Mouse (Mus musculus): ENCODE measurements around the gene Usp44. TPM values are rescaled to one million over a fixed set of nuclear protein-coding genes. Genes with fewer than 3 reads are reported as not detected.

Usp44 gene
- polyA plus RNA-seq, 1 experiment from 2014 or later, result 0.12 TPM

DNA sequence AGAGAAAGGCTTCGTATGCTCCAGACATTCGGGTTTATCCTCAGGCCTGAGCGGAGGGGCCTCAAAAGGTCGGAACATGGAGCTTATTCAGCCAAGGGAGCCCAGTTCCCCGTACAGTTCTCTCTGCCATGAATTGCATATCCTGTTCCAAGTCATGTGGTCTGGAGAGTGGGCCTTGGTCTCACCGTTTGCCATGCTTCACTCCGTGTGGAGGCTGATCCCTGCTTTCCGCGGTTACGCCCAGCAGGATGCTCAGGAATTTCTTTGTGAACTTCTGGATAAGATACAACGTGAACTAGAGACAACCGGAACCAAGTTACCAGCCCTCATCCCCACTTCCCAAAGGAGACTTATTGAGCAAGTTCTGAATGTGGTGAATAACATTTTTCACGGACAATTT lies 15.4 kb downstream of the Usp44 start:
- TF ChIP-seq EP300 (IDR thresholded peaks at IDR 0.05) (no peak), CTCF (IDR thresholded peaks at IDR 0.05) (no peak)
- Histone ChIP-seq H3K4me1 (ENCODE audit: insufficient read depth, low read depth, low read length) (no peaks in the 10 kb centered on the region), H3K27ac (ENCODE audit: low read length) (no peak overlapping the region), H3K9ac (replicated peaks; ENCODE audit: low read depth) (no peak overlapping the region), H3K9me3 (ENCODE audit: low read length) (no peaks in the 10 kb centered on the region), H3K27me3 (replicated peaks; ENCODE audit: insufficient read depth, low read length) (no peaks in the 10 kb centered on the region), H3K36me3 (ENCODE audit: insufficient read depth, low read length) (no peaks in the 10 kb centered on the region), H3K4me3 (ENCODE audit: low read depth, low read length) (no peak overlapping the region), H3K4me2 (replicated peaks; ENCODE audit: low read depth, low read length) (no peak overlapping the region)
- no peak for DNase-seq (ENCODE audit: low spot score)
- ATAC-seq, result no peak
- 95% methylated on average over 13 of the region's 13 CpGs for WGBS

DNA sequence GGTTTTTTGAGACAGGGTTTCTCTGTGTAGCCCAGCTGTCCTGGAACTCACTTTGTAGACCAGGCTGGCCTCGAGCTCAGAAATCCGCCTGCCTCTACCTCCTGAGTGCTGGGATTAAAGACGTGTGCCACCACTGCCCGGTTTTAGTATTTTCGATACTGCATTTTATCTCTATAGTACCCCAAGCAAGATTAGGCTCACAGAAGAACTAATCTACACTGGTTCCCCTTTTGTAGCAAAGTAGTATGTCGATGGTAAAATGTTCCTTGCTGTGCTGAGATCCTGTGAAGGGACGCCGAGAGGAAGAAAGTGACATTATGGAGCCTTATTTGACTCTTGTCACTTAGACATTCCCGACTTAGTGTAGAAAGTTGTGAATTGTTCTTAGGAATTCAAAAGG lies 23.8 kb downstream of the Usp44 start:
- Histone ChIP-seq H3K9ac (replicated peaks; ENCODE audit: low read depth) (no peak overlapping the region), H3K4me2 (replicated peaks; ENCODE audit: low read depth, low read length) (no peak overlapping the region), H3K36me3 (ENCODE audit: insufficient read depth, low read length) (peaks cover 5% of the 10 kb centered on the region; the same call in 1 of the 2 replicates), H3K27me3 (replicated peaks; ENCODE audit: insufficient read depth, low read length) (no peaks in the 10 kb centered on the region), H3K9me3 (ENCODE audit: low read length) (no peaks in the 10 kb centered on the region), H3K27ac (ENCODE audit: low read length) (no peak overlapping the region), H3K4me1 (ENCODE audit: insufficient read depth, low read depth, low read length) (no peaks in the 10 kb centered on the region), H3K4me3 (ENCODE audit: low read depth, low read length) (no peak overlapping the region)
- ATAC-seq (no peak), DNase-seq (ENCODE audit: low spot score) (no peak)
- 85% methylated on average over 9 of the region's 9 CpGs for WGBS
- TF ChIP-seq CTCF (IDR thresholded peaks at IDR 0.05) (no peak), EP300 (IDR thresholded peaks at IDR 0.05) (no peak)

DNA sequence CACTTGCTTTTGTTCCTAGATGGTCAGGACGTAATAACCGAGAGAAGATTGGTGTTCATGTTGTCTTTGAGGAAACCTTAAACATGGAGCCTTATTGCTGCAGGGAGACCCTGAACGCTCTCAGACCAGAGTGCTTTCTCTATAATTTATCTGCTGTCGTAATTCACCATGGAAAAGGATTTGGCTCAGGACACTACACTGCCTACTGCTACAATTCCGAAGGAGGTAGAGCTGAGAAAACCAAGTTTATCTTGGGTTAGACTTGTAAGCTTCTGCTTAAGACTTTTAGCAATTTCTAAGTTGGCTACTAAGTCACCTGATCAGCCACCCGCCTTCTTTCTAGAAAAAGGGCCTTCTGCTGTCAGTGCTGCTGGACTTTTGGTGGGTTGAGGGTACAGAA lies 24.7 kb downstream of the Usp44 start:
- Histone ChIP-seq H3K4me1 (ENCODE audit: insufficient read depth, low read depth, low read length) (no peaks in the 10 kb centered on the region), H3K9me3 (ENCODE audit: low read length) (no peaks in the 10 kb centered on the region), H3K4me3 (ENCODE audit: low read depth, low read length) (no peak overlapping the region), H3K9ac (replicated peaks; ENCODE audit: low read depth) (no peak overlapping the region), H3K27ac (ENCODE audit: low read length) (no peak overlapping the region), H3K4me2 (replicated peaks; ENCODE audit: low read depth, low read length) (no peak overlapping the region), H3K36me3 (ENCODE audit: insufficient read depth, low read length) (peaks cover 8% of the 10 kb centered on the region; the same call in 1 of the 2 replicates), H3K27me3 (replicated peaks; ENCODE audit: insufficient read depth, low read length) (no peaks in the 10 kb centered on the region)
- ATAC-seq, result no peak
- WGBS, result 91% methylated on average over 6 of the region's 6 CpGs
- no peak for TF ChIP-seq CTCF (IDR thresholded peaks at IDR 0.05)
- no peak for TF ChIP-seq EP300 (IDR thresholded peaks at IDR 0.05)
- DNase-seq (ENCODE audit: low spot score), result no peak

DNA sequence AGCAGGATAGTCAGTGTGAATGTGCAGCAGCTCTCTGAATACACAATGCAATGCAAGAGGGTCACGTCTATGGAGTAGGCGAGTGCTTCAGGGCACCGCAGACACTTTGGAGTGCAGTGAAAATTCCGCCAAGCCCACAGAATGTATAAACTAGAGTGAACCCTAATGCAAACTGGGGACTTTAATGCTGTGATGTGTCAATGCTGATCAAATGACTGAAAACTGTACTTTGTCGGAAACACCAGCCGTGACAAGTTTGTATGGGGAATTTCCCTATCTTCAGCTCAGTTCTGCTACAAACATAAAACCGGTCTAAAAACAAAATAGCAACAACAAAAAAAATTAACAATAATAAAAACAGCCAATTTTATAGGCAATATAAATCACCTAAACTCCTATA lies 37.0 kb downstream of the Usp44 start:
- Histone ChIP-seq H3K27me3 (replicated peaks; ENCODE audit: insufficient read depth, low read length) (no peaks in the 10 kb centered on the region), H3K9ac (replicated peaks; ENCODE audit: low read depth) (no peak overlapping the region), H3K4me2 (replicated peaks; ENCODE audit: low read depth, low read length) (no peak overlapping the region), H3K36me3 (ENCODE audit: insufficient read depth, low read length) (peaks cover 42% of the 10 kb centered on the region), H3K9me3 (ENCODE audit: low read length) (no peaks in the 10 kb centered on the region), H3K27ac (ENCODE audit: low read length) (no peak overlapping the region), H3K4me3 (ENCODE audit: low read depth, low read length) (no peak overlapping the region), H3K4me1 (ENCODE audit: insufficient read depth, low read depth, low read length) (no peaks in the 10 kb centered on the region)
- WGBS, result 88% methylated on average over 7 of the region's 7 CpGs
- ATAC-seq (no peak), DNase-seq (ENCODE audit: low spot score) (no peak)
- no peak for TF ChIP-seq CTCF (IDR thresholded peaks at IDR 0.05)
- no peak for TF ChIP-seq EP300 (IDR thresholded peaks at IDR 0.05)

DNA sequence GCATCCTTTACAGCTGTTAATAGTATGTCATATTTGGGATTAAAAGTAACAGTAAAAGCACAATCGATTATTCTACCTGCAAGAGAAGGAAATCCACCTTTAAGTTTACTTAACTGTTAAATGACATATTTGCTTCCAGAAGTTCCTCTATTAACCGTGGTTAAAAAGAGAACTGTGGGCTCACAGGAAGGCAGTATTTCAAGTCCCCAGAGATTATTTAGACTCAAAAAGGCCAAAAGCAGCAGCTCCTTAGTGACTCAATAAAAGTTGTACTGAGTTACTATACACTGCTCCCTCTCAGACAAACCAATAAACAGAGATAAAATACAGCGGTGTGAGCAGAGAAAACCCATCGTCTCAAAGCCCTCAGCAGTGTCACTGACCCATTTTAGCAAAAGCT lies 37.5 kb downstream of the Usp44 start:
- Histone ChIP-seq H3K9ac (replicated peaks; ENCODE audit: low read depth) (no peak overlapping the region), H3K4me2 (replicated peaks; ENCODE audit: low read depth, low read length) (no peak overlapping the region), H3K9me3 (ENCODE audit: low read length) (no peaks in the 10 kb centered on the region), H3K4me1 (ENCODE audit: insufficient read depth, low read depth, low read length) (no peaks in the 10 kb centered on the region), H3K4me3 (ENCODE audit: low read depth, low read length) (no peak overlapping the region), H3K27ac (ENCODE audit: low read length) (no peak overlapping the region), H3K27me3 (replicated peaks; ENCODE audit: insufficient read depth, low read length) (no peaks in the 10 kb centered on the region), H3K36me3 (ENCODE audit: insufficient read depth, low read length) (peaks cover 41% of the 10 kb centered on the region)
- DNase-seq (ENCODE audit: low spot score), result no peak
- 85% methylated on average over 4 of the region's 4 CpGs for WGBS
- no peak for ATAC-seq
- no peak for TF ChIP-seq CTCF (IDR thresholded peaks at IDR 0.05)
- TF ChIP-seq EP300 (IDR thresholded peaks at IDR 0.05), result no peak

DNA sequence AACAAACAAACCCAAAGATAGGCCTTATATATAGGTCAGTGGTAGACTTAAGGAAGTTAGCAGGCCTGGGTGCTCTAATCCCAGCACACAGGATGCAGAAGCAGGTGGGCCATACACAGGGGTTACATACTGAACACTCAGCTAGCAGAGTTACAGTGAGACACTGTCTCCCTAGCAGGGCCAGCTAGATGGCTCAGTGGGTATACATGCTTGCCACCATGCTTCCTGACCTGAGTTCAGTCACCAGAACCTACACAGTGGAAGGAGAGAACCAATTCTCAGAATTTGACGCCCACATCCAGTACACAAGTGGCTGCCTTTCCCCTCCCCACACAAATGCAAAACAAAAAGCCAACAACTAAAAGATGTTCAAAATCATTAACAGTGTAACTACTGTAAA lies 45.4 kb downstream of the Usp44 start:
- no peaks in the 10 kb centered on the region for H3K4me1 ChIP-seq (ENCODE audit: insufficient read depth, low read depth, low read length)
- DNase-seq (ENCODE audit: low spot score) (no peak), ATAC-seq (no peak)
- no peak overlapping the region for H3K4me3 ChIP-seq (ENCODE audit: low read depth, low read length)
- H3K27ac ChIP-seq (ENCODE audit: low read length), result no peak overlapping the region
- H3K27me3 ChIP-seq (replicated peaks; ENCODE audit: insufficient read depth, low read length), result no peaks in the 10 kb centered on the region
- TF ChIP-seq EP300 (IDR thresholded peaks at IDR 0.05) (no peak), CTCF (IDR thresholded peaks at IDR 0.05) (no peak)
- no peak overlapping the region for H3K4me2 ChIP-seq (replicated peaks; ENCODE audit: low read depth, low read length)
- no peak overlapping the region for H3K9ac ChIP-seq (replicated peaks; ENCODE audit: low read depth)
- H3K9me3 ChIP-seq (ENCODE audit: low read length), result no peaks in the 10 kb centered on the region
- WGBS, result 90% methylated on average over 1 of the region's 1 CpGs
- H3K36me3 ChIP-seq (ENCODE audit: insufficient read depth, low read length), result peaks cover 21% of the 10 kb centered on the region

DNA sequence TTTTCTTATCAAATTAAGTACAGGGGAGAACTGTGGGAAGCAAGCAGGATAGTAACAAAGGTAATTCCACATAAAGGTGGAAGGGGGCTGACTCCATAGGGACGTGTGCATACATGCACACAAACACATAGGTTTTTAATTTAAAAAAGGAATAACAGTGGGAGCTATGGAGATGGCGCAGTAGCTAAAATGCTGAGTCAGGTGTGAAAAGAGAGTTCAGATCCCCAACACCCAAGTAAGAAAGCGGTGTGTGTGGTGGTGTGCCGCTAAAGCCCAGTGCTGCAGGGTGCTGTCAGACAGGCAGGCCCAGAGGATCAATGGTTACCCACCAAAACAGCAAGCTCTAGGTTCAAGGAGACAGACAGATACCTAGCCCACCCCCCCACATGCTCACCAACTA lies 47.4 kb downstream of the Usp44 start:
- H3K36me3 ChIP-seq (ENCODE audit: insufficient read depth, low read length), result peaks cover 16% of the 10 kb centered on the region
- TF ChIP-seq CTCF (IDR thresholded peaks at IDR 0.05) (no peak), EP300 (IDR thresholded peaks at IDR 0.05) (no peak)

More for the DNA sequence above, 47.4 kb downstream of the Usp44 start:
- no peak overlapping the region for H3K4me2 ChIP-seq (replicated peaks; ENCODE audit: low read depth, low read length)
- H3K4me1 ChIP-seq (ENCODE audit: insufficient read depth, low read depth, low read length), result no peaks in the 10 kb centered on the region
- no peak overlapping the region for H3K27ac ChIP-seq (ENCODE audit: low read length)
- DNase-seq (ENCODE audit: low spot score) (no peak), ATAC-seq (no peak)
- WGBS, result 96% methylated on average over 4 of the region's 4 CpGs
- no peak overlapping the region for H3K9ac ChIP-seq (replicated peaks; ENCODE audit: low read depth)
- H3K4me3 ChIP-seq (ENCODE audit: low read depth, low read length), result no peak overlapping the region
- no peaks in the 10 kb centered on the region for H3K27me3 ChIP-seq (replicated peaks; ENCODE audit: insufficient read depth, low read length)
- no peaks in the 10 kb centered on the region for H3K9me3 ChIP-seq (ENCODE audit: low read length)

Measured in lung, postnatal 0 days (tissue).